Comparison of ENCODE assay signal across 16 mouse cellular contexts in genomic region chr9:123507380-123507779, GRCm38 (mm10). TPM values are rescaled to one million over a fixed set of nuclear protein-coding genes. Genes with fewer than 3 reads are reported as not detected.
DNase-seq lines count a peak whose midpoint lies in the region; ATAC-seq and TF ChIP-seq lines count a peak whose summit lies in the region.
"Had no signal": no experiment of that assay in that cellular context is flagged by ENCODE, and none has a peak within 500 bp of the region (broad histone marks: within the 10 kb centered on the region; RNA-seq: fewer than 3 reads in every experiment).

No protein-coding gene starts in this region.

- POLR2A ChIA-PET in Patski (lab: Charles Lee): interaction anchor here (1.2 kb wide), 1 partner anchor 42 kb away, joined by 3 read pairs; no protein-coding TSS in a partner anchor

- H3K4me2 ChIP-seq in heart, postnatal 0 days (ENCODE audit: low read depth, low read length): no peak overlapping the region
- no peak overlapping the region for H3K4me2 ChIP-seq in lung, embryonic 15.5 days
- H3K4me2 ChIP-seq in intestine, embryonic 16.5 days (ENCODE audit: low read depth, low read length): no peak overlapping the region
- H3K4me2 ChIP-seq: limb, embryonic 12.5 days; neural tube, embryonic 12.5 days had no signal

- in situ Hi-C loops in Patski (cut with MboI; ENCODE audit: low pct_unique_long_range_greater_than_20kb): no loop called here

- CTCF ChIA-PET in Patski (lab: Charles Lee): interaction anchor here (1.1 to 6.5 kb wide), 9 partner anchors 12 to 57 kb away, joined by 3 to 54 read pairs (median 11); partner anchors contain the start of genes Limd1 and Sacm1l

- peak; percentile 54 for TF ChIP-seq CTCF in heart, postnatal 0 days (IDR thresholded peaks at IDR 0.05; ENCODE audit: low read depth)
- peak; percentile 40 for TF ChIP-seq CTCF in Patski (IDR thresholded peaks at IDR 0.05)

- peaks cover 46% of the 10 kb centered on the region for H3K36me3 ChIP-seq in heart, postnatal 0 days (replicated peaks; ENCODE audit: control insufficient read depth, insufficient read depth, low read length)
- peaks cover 40% of the 10 kb centered on the region for H3K36me3 ChIP-seq in lung, embryonic 15.5 days
- peaks cover 9% of the 10 kb centered on the region for H3K36me3 ChIP-seq in intestine, embryonic 16.5 days (ENCODE audit: control insufficient read depth, insufficient read depth, low read length)

- H3K4me1 ChIP-seq in heart, postnatal 0 days (ENCODE audit: control insufficient read depth, insufficient read depth): peaks cover 30% of the 10 kb centered on the region
- H3K4me1 ChIP-seq in lung, embryonic 15.5 days: peaks cover 43% of the 10 kb centered on the region
- peaks cover 30% of the 10 kb centered on the region for H3K4me1 ChIP-seq in intestine, embryonic 16.5 days (ENCODE audit: control insufficient read depth, insufficient read depth, low read length)
- H3K4me1 ChIP-seq: limb, embryonic 12.5 days; neural tube, embryonic 12.5 days had no signal

- peak overlapping the region; percentile 57; the same call in 1 of the 2 replicates for H3K27ac ChIP-seq in heart, postnatal 0 days (ENCODE audit: low read depth)
- H3K27ac ChIP-seq in lung, embryonic 15.5 days: peak overlapping the region; percentile 37; the same call in 1 of the 2 replicates
- peak overlapping the region; percentile 56; the same call in 1 of the 2 replicates for H3K27ac ChIP-seq in intestine, embryonic 16.5 days (ENCODE audit: low read length)
- H3K27ac ChIP-seq: limb, embryonic 12.5 days; macrophage; neural tube, embryonic 12.5 days had no signal

- WGBS in heart, postnatal 0 days: 77% methylated on average over 2 of the region's 2 CpGs
- 91% methylated on average over 2 of the region's 2 CpGs for WGBS in lung, embryonic 15.5 days
- WGBS in intestine, embryonic 16.5 days: 93% methylated on average over 2 of the region's 2 CpGs

- TF ChIP-seq EP300 in heart, postnatal 0 days (IDR thresholded peaks at IDR 0.05; ENCODE audit: low read depth): no peak

- H3K9ac ChIP-seq in heart, postnatal 0 days (replicated peaks; ENCODE audit: low read depth, low read length): no peak overlapping the region
- H3K9ac ChIP-seq in lung, embryonic 15.5 days: no peak overlapping the region
- no peak overlapping the region for H3K9ac ChIP-seq in intestine, embryonic 16.5 days (ENCODE audit: low read depth, low read length)
- H3K9ac ChIP-seq: limb, embryonic 12.5 days; neural tube, embryonic 12.5 days had no signal

- H3K9me3 ChIP-seq in heart, postnatal 0 days (replicated peaks; ENCODE audit: control insufficient read depth, low read length): no peaks in the 10 kb centered on the region
- no peaks in the 10 kb centered on the region for H3K9me3 ChIP-seq in lung, embryonic 15.5 days
- no peaks in the 10 kb centered on the region for H3K9me3 ChIP-seq in intestine, embryonic 16.5 days (ENCODE audit: control insufficient read depth, low read length)
- H3K9me3 ChIP-seq: limb, embryonic 12.5 days; neural tube, embryonic 12.5 days had no signal

- no peak overlapping the region for H3K4me3 ChIP-seq in heart, postnatal 0 days (ENCODE audit: low read depth, low read length)
- H3K4me3 ChIP-seq in lung, embryonic 15.5 days: no peak overlapping the region
- H3K4me3 ChIP-seq in intestine, embryonic 16.5 days (ENCODE audit: low read length): no peak overlapping the region
- H3K4me3 ChIP-seq: limb, embryonic 12.5 days; neural tube, embryonic 12.5 days had no signal

- ATAC-seq in heart, postnatal 0 days (ENCODE audit: insufficient read depth, low read depth): peak; percentile 21; the same call in 1 of the 2 replicates
- ATAC-seq in lung, embryonic 15.5 days (ENCODE audit: borderline replicate concordance, extremely low read depth, low FRiP score, low TSS enrichment): no peak
- no peak for ATAC-seq in Patski
- ATAC-seq in intestine, embryonic 16.5 days: no peak
- ATAC-seq: hindbrain, embryonic 16.5 days had no signal

- no peaks in the 10 kb centered on the region for H3K27me3 ChIP-seq in heart, postnatal 0 days (ENCODE audit: control insufficient read depth, insufficient read depth, low read length)
- no peaks in the 10 kb centered on the region for H3K27me3 ChIP-seq in lung, embryonic 15.5 days
- no peaks in the 10 kb centered on the region for H3K27me3 ChIP-seq in Patski
- no peaks in the 10 kb centered on the region for H3K27me3 ChIP-seq in intestine, embryonic 16.5 days (replicated peaks; ENCODE audit: control insufficient read depth, insufficient read depth, low read length)
- H3K27me3 ChIP-seq: limb, embryonic 12.5 days; neural tube, embryonic 12.5 days had no signal

- no peak for DNase-seq in heart, postnatal 0 days (ENCODE audit: low spot score)
- DNase-seq in heart, adult 8-10 months (ENCODE audit: low spot score): no peak
- no peak for DNase-seq in lung, postnatal 14 days
- DNase-seq in Patski (ENCODE audit: low read depth, low spot score): no peak
- DNase-seq in adrenal gland, postnatal 14 days: no peak
- DNase-seq: adrenal gland, adult 8-10 months; cerebellum, postnatal 10 days; midbrain, embryonic 14.5 days; spleen, adult 18-20 months; thymus, postnatal 4 days had no signal

RNA-seq across cellular contexts. Expression of gene Sacm1l, which starts 22.2 kb away (rescaled TPM):
- total RNA-seq in heart, postnatal 0 days (2014; rRNA removed; ENCODE audit: low replicate concordance): 29.9 and 32.9 TPM in 2 replicates
- polyA plus RNA-seq in heart, postnatal 0 days (2015; fragmentation: Nextera tagmentation; extraction: Ambion mirVana): 36.4 and 38.9 TPM in 2 replicates
- 10 to 100 TPM; 29.5 to 36.0 (median 32.5) TPM for total RNA-seq in heart, adult 8-10 months (2022)
- polyA plus RNA-seq in lung, embryonic 15.5 days (2015; fragmentation: Nextera tagmentation; extraction: Ambion mirVana): 53.6 and 53.9 TPM in 2 replicates
- 65.2 TPM for polyA plus RNA-seq in Patski (2021)
- polyA plus RNA-seq in intestine, embryonic 16.5 days (2015; fragmentation: Nextera tagmentation; extraction: Ambion mirVana): 74.4 and 87.4 TPM in 2 replicates
- 112 and 125 TPM in 2 replicates for total RNA-seq in adrenal gland, postnatal 14 days (2021)

RNA-seq across cellular contexts. Expression of gene Limd1, which starts 28.9 kb away (rescaled TPM):
- total RNA-seq in heart, postnatal 0 days (2014; rRNA removed; ENCODE audit: low replicate concordance): 128 and 143 TPM in 2 replicates
- polyA plus RNA-seq in heart, postnatal 0 days (2015; fragmentation: Nextera tagmentation; extraction: Ambion mirVana): 40.2 and 42.4 TPM in 2 replicates
- total RNA-seq in heart, adult 8-10 months (2022): 10 to 100 TPM; 34.0 to 52.2 (median 36.9) TPM
- 56.8 and 59.8 TPM in 2 replicates for polyA plus RNA-seq in lung, embryonic 15.5 days (2015; fragmentation: Nextera tagmentation; extraction: Ambion mirVana)
- 51.9 TPM for polyA plus RNA-seq in Patski (2021)
- polyA plus RNA-seq in intestine, embryonic 16.5 days (2015; fragmentation: Nextera tagmentation; extraction: Ambion mirVana): 51.5 and 55.7 TPM in 2 replicates
- total RNA-seq in adrenal gland, postnatal 14 days (2021): 33.2 and 36.8 TPM in 2 replicates
